Mouse (Mus musculus): ENCODE measurements around the gene Jag1.

The Jag1 gene

DNA sequence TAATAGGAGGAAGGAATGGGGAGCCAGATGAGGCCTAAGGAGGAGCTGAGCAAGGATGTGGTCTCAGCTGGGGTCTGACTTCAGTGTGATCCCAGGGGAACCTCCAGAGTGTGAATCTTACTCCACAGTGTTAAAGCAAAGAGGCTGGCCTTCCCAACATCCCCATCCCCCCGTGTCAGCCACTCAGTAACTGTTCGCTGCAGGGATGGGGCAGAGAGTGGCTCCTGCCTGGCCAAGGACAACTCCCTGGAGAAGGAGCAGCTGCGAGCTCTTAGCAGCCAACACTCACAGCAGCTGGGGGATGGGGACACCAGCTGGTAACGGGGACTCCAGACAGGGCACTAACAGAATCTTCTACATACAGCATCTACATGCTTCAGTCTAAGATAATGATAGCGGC, 15.4 kb downstream of the Jag1 start:
- no peak for DNase-seq (ENCODE audit: low read depth, low spot score)

- DNase-seq (ENCODE audit: low read depth, low spot score) = no peak
These were observed 17.2 kb downstream of the Jag1 start for GRCm38 (mm10) chr2:137099211-137099734.

DNA sequence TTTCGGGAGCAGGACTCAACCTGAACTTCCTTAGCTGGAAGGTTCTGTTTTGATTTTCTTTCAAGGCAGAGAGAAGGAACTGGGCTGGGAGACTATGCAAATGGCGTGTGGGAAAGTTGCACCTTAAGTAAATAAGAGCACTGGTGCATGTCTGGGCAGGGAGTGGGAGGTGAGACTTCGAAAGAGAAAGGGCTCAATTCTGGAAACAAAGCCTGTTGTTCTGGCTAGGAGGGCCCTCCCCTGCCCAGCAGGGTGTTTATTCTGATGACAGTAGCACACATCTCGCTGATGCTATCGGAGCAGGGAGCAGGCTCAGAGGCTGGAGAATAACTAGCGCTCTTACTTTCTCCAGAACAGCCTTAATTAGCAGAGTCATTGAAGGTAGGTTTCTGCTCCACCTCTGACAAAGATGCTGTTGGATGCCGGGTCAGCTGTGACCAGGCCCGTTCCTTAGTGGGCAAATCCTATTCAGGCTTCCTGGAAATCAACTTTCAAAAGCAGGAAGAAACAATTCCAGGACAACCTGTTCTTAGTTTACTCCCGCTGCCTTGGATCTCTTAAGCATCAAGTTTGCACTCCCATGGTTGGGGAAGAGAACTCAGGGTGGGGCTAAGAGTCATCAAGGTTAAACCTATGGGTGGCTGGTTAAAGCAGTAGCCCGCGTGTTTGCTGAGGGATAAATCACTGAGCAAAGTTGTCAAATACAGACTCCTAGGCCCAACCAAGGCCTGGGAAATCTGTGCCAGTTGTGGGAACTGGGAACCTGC, 18.0 kb downstream of the Jag1 start:
- DNase-seq (ENCODE audit: low read depth, low spot score) = no peak

GRCm38 (mm10) chr2:137096981-137097460, 19.4 kb downstream of the Jag1 start:
- no peak for DNase-seq (ENCODE audit: low read depth, low spot score)

DNA sequence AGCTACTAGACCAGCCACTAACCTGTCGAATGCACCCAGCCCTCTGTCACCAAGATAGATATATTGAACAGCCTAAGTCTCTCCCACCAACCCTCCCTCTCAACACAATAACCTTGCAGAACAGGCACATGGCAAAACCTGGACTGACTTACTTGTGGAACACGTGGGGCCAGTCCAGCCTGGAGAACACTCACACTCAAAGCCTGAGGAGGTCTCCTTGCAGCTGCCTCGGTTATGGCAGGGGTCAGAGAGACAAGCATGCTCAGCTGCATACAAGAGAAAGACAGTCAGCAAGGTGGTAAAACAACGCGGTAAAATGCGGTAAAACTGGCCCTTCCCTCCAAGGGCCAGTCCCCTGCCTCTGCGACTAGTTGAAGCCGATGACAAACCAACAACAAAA, 22.1 kb downstream of the Jag1 start:
- DNase-seq (ENCODE audit: low read depth, low spot score) = no peak

- no peak for DNase-seq (ENCODE audit: low read depth, low spot score)
These were observed 23.2 kb downstream of the Jag1 start for GRCm38 (mm10) chr2:137093298-137093630.

GRCm38 (mm10) chr2:137092523-137093297, 23.7 kb downstream of the Jag1 start:
- no peak for DNase-seq (ENCODE audit: low read depth, low spot score)

GRCm38 (mm10) chr2:137091766-137092522, 24.5 kb downstream of the Jag1 start:
- no peak for DNase-seq (ENCODE audit: low read depth, low spot score)

DNA sequence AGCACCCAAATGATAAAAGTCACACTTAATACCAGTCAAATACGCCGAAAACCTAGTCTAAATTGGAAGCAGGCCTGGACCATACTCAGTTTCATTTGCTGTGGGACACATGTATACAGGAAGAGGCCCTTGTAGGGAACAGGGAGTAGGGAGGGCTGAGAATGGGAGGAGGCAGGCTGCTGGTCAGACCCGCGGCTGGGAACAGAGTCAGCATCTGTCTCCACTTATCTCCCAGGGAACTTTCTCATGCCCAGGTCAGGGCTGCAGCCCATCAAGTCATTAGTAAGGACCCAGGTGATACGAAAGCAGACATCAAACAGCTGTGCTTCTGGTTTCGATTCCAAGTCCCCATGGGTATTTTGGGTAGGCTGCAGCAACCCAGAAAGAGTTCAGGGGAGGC, 28.7 kb downstream of the Jag1 start:
- no peak for DNase-seq (ENCODE audit: low read depth, low spot score)

DNA sequence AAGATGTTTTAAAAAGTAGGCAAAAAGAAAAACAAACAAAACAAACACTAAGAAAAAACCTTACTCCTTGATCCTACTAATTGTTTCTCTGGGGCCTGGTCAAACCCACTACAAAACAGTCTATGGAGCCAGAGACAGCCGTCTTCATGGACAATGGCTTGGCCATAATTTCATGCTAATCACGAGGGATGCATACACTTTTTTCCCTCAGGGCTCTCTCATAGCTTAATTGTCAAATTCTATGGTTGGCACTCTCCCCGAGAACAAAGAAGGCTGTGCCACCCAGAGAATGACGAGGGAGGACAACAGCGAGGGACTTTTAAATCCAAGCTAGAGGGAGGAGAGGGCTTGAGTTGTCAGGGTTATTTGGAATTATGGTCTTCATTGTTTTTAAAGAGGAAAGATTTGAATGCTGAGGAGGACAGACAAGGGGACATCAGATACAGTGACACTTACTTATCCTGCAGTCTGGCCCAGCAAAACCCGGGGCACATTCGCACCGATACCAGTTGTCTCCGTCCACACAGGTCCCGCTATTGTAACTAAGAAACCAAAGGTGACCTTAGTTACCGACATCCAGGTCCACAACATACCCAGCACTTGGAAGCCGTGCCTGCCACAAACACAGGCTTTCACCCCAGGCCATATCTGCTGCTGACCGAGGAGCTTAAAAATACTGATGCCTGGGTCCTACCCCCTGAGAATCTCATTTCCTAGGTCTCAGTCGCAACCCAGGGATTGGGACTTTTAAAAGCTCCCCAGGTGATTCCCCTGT, 29.6 kb downstream of the Jag1 start:
- DNase-seq (ENCODE audit: low read depth, low spot score) = no peak

DNA sequence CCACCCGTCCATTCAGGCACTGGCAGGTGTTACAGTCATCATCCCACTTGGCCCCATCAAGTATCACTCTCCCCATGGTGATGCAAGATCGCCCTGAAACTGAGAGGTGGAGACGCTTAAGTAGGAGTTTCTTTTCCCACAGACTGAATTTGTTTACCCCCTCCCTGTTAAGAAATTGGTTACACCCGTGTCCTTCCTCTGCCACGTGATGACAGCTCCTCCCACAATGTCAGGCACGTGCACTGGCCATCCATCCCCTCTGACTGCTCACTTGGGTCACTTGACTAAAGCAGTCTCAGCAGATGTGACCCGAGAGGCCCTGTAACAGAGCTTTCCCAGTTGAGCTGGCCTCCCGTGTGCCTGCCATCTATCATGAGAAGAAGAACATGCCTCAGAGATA, 31.2 kb downstream of the Jag1 start:
- no peak for DNase-seq (ENCODE audit: low read depth, low spot score)

- no peak for DNase-seq (ENCODE audit: low read depth, low spot score)
These were observed 33.4 kb downstream of the Jag1 start for GRCm38 (mm10) chr2:137082896-137083620.

DNA sequence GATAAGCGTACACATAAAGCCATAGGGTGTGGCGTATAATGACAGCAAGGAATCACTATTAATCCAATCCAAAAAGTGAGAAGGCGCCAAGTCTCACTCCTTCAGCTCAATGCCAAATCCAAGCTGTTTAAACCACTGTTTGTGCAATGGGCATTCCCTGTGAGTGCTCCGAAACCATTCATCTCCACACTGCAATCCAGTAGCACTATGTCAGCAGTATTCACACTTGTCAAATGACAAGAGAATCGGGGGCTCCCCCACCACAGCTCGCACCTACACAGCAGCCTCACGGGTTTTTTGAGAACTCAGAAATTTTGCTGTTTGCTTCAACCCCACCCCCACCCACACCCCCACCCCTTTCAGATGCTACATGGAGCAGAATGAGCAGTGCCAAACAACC, 35.4 kb downstream of the Jag1 start:
- DNase-seq (ENCODE audit: low read depth, low spot score) = no peak

DNA sequence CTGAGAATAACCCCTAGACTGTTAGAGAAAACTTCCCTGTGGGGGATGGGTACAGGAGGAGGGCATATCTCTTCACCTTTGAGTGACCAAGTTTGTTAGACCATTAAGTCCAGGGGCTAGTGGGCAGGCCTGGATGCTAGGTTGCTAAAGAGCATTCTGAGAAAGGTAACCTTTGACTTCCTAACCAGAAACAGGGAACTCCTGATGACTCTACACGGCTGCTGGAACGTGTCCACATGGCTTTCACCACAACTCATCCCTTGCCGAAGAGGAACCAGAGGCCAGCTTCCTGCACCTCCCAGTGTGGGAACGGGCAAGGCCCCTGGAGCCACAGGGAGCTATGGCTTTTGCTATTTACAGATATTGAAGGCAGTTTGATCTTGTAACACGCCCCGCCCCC, 36.0 kb downstream of the Jag1 start:
- no peak for DNase-seq (ENCODE audit: low read depth, low spot score)

DNA sequence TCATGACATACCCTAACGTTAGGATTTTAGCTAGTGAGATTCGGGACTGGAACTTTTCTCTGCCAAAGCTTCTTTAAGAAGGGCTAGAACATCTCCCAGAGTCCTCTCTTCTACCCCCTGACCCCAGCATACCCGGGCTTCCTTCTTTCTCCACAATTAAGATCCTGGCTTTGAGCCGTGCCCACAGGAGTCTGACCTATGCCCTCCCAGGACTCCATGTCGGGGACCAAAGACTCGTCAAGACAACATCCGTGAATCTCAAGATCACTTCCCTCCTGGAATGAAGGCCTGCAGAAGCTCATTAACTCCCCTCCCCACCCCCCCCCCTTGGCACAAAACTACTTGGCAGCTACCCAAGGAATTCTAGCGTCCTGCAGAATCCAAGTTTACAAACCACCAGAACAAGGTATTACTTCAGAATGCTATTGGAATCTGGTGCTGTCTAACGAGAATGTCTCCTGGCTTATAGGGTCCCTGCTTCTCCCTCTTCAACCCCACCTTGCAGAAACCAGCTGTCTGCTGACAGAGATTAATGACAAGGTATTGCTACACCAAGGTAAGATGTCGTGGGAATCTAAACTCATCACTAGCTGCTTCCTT, 36.6 kb downstream of the Jag1 start:
- DNase-seq (ENCODE audit: low read depth, low spot score) = no peak

GRCm38 (mm10) chr2:137078771-137079170, 37.7 kb downstream of the Jag1 start:
- no peak for DNase-seq (ENCODE audit: low read depth, low spot score)

DNA sequence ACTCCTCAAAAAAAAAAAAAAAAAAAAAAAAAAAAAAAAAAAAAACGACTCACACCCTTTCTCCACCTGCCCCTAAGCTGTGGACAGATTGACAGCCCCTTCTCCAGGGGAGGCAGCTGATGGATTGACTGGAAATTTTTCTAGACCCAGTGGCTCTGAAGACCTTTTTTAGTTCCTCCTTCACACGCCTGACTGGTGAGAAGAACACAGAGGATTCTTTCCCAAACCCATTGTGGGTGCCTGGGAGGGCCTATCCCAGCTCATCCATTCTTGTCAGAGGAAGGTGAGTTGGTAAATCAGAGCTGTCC, 42.2 kb downstream of the Jag1 start:
- DNase-seq (ENCODE audit: low read depth, low spot score) = no peak

DNA sequence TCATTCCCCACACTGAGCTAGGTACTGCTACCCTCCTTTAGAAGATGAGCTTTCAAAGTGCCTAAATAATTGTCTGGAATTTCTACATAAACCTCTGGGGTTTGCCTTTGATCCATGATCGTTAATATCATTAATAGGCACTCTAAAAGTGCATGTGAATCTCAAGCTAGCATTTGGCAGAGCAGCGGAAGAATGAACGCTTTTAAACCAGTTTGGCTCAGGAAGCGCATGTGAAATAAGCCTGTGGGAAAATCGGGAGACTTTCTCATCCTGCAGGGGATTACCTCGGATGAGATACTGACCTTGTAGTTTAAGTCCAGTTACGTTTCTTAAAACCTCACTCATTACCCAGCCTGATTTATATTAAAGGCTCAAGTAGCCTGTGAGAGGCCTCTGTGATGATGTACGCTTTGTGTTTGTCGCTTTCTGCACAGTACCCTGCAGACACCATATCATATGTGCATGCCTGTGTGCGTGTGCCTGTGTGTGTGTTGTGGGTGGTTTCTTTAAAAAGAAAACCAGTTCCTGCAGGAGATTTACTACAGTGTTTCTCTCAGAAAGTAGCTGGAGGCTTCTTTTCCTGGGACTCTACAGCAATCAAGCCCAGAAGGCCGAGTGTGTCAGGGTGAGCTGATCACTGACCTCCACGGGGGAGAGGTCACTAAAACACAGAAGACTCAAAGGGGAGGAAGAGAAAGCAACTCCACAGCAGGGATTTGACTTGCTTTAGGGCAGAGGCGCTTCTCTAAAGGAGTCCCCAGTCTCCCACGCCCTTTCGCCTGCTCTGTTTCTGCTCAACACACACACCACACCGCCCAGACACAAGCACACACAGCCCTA, 42.8 kb downstream of the Jag1 start:
- no peak for DNase-seq (ENCODE audit: low read depth, low spot score)

DNA sequence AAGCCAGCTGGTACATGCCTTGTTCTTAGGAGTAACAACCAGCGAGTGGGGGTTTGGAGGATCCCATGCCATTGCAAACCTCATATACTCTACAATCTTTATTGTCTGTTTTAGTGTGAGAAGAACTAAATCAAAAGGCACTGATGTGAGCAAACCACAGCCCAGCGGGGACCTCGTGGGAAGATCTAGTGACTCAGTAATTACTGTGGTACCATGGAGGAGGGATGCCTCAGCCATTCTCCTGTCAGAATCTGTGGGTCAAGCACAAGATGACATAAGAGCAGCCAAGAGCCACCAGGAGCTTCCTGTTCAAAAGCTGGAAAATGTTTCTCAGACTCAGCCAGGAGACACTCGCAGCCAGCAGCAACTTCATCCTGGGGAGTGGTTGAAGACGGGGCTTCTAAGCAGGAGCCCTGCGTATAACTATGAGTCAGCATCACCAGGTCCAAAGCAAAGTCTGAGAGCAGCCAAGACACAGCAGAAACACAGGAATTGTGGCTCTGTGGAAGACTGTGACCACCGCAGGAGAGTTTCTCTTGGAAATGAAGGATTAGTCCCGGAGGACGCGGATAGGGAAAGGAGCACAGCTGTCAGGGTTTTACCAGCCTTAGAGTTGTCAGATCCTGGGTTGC, 48.8 kb downstream of the Jag1 start:
- DNase-seq (ENCODE audit: low read depth, low spot score) = no peak

Data from retina, postnatal 7 days (tissue).